Mouse (Mus musculus) T-helper 2 cell (primary cell): ENCODE data around the gene Nek7.

Experiments used
- in situ Hi-C: fragments of 300-600 bp; cut with MboI, MseI; formaldehyde crosslinking; loops from one replicate; pipeline ENCODE4 v1.15.1; 2025; ENCODE audit warnings: high pct_unique_total_duplicates

The Nek7 gene

DNA sequence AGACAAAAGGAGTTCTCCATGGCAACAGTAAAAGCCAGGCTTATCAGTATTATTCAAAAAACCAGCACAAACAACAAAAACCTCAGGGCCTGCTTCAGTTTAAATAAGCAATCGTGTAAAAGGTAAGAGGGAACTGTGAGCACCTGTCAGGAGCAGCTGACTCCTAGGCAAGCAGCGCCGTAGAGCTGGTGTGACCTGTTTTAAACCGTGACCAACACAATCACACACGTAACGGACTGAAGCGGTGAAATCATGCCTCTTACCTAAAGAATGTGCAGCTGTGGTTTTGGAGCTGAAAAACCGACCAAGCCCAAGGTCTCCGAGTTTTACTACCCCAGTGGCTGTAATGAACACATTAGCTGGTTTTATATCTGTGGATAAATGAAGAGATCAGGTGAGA, 104.6 kb downstream of the Nek7 start:
- in situ Hi-C loops: no loop called here

DNA sequence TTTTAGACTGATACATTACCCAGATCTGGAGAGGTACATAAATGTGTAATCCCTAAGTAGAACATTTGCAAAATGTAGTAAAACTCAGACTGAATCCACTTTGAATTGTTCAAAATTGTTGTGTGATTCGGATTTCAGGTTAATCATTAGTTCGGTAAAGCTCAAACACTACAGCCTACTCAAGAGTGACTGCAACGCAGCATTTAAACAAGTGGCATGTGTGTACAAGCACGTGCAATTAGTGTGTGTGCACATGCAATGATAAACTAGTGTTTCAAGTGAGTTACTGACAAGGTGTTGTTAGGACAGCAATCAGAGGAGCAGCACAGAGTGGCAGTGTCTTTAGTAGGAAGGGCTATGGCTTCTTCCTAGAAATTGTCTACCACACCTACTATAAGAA, 106.0 kb downstream of the Nek7 start:
- in situ Hi-C loops: no loop called here

DNA sequence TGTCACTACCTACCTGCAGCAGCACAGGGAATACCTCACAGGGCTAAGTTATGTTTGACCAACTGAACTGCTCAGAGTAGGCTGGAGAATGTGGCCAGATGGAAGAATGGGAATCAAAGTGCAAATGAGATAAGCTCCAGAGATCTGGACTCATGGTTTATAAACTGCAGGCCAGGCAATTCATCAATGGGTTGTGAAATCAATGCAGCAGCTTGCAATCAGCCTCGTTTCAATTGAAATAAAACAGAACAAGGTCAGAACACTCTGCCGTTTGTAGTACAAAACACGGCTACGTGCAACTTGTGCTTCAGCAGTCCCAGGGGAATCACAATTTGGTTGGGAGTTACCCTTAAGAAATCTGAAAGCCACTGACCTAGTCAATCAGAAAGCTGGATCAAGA, 109.4 kb downstream of the Nek7 start:
- in situ Hi-C loops: no loop called here

GRCm38 (mm10) chr1:138507446-138508043, 112.4 kb downstream of the Nek7 start:
- in situ Hi-C loops: no loop called here

DNA sequence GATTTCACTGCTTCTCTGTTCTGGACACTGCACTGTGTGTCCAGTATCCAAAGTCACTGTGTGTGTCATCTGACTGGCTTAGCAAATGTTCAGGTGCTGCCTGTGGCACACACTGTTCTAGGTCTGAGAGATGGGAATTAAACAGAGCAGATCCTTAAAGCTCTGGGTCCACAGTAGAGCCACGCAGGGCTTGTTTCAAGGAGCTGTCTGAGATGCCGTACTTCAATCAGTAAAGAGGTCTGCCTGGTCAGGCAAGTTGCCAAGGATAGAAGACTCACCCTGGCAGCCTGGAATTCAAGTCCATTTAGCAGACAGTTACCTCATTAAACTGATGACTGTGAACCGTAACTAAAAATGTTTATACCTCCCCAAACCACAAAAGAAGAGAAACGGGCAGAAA, 112.9 kb downstream of the Nek7 start:
- in situ Hi-C loops: no loop called here

- in situ Hi-C loops: no loop called here
These were observed 115.7 kb downstream of the Nek7 start for GRCm38 (mm10) chr1:138504228-138504627.

- in situ Hi-C loops: no loop called here
These were observed 119.2 kb downstream of the Nek7 start for GRCm38 (mm10) chr1:138500691-138501090.

DNA sequence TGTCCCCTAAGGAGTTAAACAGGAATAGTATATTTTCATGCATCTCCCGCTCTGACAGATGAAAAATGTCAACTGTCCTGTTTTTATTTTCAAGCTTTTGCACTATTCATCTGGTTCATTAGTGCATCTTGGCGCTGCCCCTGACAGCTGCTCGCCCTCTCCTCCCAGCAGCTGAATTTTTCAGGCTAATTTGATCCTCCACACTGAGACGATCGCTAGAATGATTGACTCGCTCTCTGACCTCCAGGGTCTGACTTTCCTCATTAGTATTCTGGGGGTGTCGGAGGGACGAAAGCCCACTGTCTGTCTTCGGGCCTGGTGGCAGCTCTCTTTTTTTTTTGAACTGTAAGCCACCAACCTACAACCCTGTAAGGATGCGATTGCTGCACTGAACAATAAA, 119.8 kb downstream of the Nek7 start:
- in situ Hi-C loops: no loop called here

DNA sequence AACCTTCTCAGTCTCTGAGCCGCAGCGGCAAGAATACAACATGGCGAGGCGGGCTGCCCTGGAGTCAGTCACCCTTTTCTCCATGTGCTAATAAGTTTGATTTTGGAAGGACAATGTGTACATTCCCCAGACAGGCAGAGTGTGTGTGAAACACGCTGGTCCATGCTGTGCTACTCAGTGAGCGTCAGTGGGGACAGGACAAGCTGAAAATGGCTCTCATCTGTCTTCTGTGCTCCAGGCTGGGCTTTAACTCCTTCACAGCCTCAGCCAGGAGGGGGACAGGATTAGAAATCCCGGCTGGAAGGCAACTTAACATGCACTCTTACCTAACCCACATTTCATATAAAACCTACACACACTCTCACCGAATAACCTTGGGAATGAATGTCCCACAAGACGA, 120.5 kb downstream of the Nek7 start:
- in situ Hi-C loops: no loop called here

DNA sequence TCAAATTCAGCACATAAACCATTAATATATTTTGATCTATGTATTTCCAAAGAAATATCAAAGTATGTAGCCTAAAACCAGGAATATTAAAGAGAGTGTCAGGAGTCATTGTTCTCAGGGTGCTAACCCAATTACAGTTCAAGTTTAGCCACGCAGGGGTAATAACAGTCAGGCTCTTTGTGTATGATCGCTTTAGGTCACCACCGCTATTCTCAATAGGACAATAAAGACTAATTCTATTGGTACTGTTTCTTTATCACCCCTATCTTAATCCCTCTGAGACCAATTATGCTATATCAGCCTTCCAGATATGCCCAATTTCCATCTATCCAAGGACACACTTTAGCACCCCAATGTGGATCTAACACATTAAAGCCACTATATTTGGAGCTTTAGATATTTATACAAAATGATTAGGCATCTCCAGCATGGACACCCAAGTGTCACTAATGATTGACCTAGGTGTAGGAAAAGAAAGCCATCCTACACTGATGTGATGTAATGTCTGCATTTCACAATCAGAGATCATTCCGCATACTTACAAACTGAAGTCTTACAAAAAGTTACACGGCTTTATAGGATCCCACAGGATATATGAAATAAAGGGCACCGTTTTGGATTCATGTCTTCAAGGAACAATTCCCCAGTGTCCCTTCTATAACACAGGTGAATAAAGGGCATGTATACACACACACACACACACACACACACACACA, 128.4 kb downstream of the Nek7 start:
- in situ Hi-C loops: no loop called here

GRCm38 (mm10) chr1:138487569-138487968, 132.4 kb downstream of the Nek7 start:
- in situ Hi-C loops: no loop called here

DNA sequence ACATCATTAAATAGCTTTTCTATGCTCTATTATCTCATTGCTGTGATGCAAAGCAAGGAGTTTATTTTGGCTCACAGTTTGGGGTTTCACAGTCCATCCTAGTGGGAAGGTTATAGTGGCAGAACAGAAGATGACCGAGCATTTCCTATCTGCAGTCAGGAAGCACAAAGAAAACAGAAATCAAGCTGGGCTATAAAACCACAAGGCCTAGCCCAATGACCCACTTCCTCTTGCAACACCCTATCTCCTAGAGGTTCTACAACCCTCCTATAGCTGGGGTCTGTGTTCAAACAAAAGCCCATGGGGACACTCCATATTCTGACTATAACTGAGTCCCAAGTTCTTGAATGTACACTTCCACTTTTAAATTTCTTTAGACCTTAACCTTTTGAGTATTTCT, 139.2 kb downstream of the Nek7 start:
- in situ Hi-C loops: no loop called here

DNA sequence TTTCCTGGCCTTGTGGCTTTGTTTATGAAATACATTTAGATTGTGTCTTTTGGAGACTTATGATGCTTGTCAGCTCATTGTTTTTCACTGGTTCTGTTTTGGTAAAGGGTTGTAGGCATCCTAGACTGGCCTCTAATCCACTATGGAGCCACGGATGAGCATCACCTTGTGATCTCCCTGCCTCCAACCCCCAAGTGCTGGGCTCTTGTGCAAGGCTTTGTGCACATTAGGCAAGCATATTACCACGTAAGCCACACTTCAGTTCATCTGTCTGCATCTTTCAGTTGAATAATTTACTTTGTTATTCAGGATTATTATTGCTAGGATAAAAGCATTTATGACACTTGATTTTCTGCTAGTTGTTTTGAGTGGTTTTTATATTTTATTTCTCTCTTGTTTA, 154.6 kb downstream of the Nek7 start:
- in situ Hi-C loops: no loop called here

DNA sequence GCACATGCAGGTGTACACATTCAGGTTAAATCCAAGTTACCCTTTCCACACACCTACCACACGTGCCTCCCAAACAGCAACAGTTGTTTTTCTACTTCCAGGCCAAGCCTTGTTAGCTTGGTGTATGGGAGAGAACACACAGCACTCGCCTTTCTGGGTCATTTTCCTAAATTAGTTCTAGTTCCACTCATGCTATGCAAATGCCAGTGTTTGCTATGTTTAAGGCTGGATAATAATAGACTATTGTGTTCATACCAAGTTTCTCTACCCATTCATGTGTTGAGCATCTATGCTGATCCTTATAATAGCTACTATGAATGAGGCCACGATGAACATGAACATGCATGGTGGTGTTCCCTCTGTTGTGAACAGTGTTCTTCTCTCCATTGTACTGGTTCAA, 158.5 kb downstream of the Nek7 start:
- in situ Hi-C loops: no loop called here

- in situ Hi-C loops: no loop called here
These were observed 170.5 kb downstream of the Nek7 start for GRCm38 (mm10) chr1:138449476-138449851.

GRCm38 (mm10) chr1:138448635-138449475, 171.1 kb downstream of the Nek7 start:
- in situ Hi-C loops: no loop called here

- in situ Hi-C loops: no loop called here
These were observed 173.1 kb downstream of the Nek7 start for GRCm38 (mm10) chr1:138446846-138447245.
